Mouse (Mus musculus): Measurements from ENCODE around the gene Papolg. TPM values are rescaled to one million over a fixed set of nuclear protein-coding genes. Genes with fewer than 3 reads are reported as not detected.

Gene Papolg
- polyA plus RNA-seq, 1 experiment from 2014 or later: 4.0 TPM

Other genes starting within 250 kb of the Papolg start
- gene Pus10, start 229.6 kb downstream of the Papolg start, polyA plus RNA-seq (2015; fragmentation: Nextera tagmentation; extraction: Ambion mirVana): 9.7 and 11.4 TPM in 2 replicates
- gene Pex13, start 229.3 kb downstream of the Papolg start, polyA plus RNA-seq (2015; fragmentation: Nextera tagmentation; extraction: Ambion mirVana): 10.0 and 10.5 TPM in 2 replicates
- gene Rel, start 124.3 kb downstream of the Papolg start, polyA plus RNA-seq (2015; fragmentation: Nextera tagmentation; extraction: Ambion mirVana): 0.54 and 0.68 TPM in 2 replicates
- not detected in 2 replicates for gene A830031A19Rik, start 179.8 kb upstream of the Papolg start, polyA plus RNA-seq (2015; fragmentation: Nextera tagmentation; extraction: Ambion mirVana)
- gene Bcl11a, start 182.8 kb upstream of the Papolg start, polyA plus RNA-seq (2015; fragmentation: Nextera tagmentation; extraction: Ambion mirVana): 17.7 and 20.9 TPM in 2 replicates